Mouse (Mus musculus) 3134 (cell line): Measurements from ENCODE around the gene Cacnb4.

ENCODE experiments used
- DNase-seq: peaks from one replicate; pipeline ENCODE4 v3.0.0-alpha.2; 2011; ENCODE audit warnings: low spot score; ENCODE audit not compliant: insufficient read length; ENCODE audit errors: extremely low read depth

Gene Cacnb4

GRCm38 (mm10) chr2:52676023-52676912, at the start of gene Cacnb4:
TSS of gene Cacnb4 (minus strand) at chr2:52676831.
- DNase-seq = no peak

- no peak for DNase-seq
Observed at GRCm38 (mm10) chr2:52720231-52721025, 43.8 kb upstream of the Cacnb4 start.

- no peak for DNase-seq
Observed at GRCm38 (mm10) chr2:52717076-52717475, 40.4 kb upstream of the Cacnb4 start.

DNA sequence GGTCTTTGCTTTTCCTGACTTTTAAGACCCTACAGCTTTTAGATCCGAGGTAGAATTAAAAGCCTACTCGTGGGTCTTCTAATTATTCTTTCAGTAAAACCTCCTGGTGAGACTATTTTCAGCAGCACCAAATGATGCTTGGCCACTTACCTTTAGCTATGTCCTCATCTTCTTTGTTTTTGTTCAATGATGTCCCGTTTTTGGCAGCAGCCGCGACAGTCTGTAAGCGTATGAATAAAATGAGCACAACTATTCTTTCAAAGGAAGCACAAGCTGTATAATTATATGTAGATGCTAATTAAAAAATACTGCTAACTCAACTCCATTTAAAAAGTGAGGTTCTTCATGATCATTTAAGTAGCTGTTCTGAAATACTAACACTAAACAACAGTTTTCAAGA, 38.9 kb upstream of the Cacnb4 start:
- no peak for DNase-seq

DNA sequence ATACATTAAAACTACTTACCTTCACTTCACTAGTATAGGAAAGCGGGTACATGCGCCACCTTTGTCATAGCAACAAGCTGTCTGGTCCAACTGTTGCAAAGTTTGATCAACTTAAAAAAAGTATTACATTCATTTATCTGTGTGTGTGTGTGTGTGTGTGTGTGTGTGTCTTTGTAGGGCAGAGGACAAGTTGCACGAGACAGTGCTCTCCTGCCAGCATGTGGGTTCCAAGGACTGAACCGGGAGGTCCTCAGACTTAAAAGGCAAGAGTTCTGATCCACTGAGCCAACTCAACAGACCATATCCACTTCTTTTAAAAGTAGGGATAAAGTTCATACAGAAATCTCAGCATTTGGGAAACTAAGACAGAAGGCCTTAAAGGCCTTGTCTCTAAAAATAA, 37.5 kb upstream of the Cacnb4 start:
- DNase-seq = no peak

DNA sequence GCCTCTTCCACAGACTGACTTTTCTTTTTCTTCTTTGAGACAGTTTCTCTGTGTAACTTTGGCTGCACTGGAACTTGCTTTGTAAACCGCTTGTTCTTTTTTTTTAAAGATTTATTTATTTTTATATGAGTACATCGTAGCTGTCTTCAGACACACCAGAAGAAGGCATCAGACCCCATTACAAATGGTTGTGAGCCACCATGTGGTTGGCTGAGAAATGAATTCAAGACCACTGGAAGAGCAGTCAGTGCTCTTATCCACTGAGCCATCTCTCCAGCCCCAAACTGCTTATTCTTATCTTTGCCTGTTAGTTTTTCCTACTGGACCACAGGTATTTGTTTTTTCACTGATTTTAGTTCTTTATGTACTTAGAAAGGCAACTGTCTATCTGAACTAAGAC, 34.2 kb upstream of the Cacnb4 start:
- no peak for DNase-seq

GRCm38 (mm10) chr2:52709417-52709816, 32.8 kb upstream of the Cacnb4 start:
- DNase-seq = no peak

DNA sequence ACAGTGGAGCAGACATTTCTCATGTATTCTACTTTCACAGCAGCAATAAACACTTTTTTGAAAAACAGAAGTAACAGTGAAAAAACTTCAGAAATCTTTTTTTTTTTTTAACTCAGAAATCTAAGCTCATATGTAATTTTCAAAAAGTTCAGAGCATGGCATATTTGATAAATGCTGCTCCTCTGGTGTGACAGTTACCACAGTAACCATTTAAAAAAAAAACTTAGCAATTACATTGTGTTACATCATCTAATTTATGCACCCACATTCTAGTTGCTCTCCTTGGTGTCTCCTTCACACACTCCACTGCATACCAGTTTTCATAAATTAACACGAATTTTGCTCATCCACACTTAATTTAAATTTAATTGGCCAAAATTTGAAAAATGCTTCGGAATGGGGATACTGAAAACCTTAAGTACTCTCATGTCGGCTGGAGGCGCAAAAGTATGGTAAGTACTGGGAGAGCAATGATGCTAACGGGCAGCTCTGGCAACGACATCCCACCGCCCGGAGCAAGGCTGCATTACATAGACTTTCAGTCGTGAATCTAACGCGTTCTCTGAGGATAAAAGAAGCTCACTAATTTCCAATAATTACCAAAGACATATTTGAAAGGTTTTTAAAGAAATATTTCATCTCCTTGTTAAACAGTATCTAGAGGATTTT, 24.9 kb upstream of the Cacnb4 start:
- no peak for DNase-seq

DNA sequence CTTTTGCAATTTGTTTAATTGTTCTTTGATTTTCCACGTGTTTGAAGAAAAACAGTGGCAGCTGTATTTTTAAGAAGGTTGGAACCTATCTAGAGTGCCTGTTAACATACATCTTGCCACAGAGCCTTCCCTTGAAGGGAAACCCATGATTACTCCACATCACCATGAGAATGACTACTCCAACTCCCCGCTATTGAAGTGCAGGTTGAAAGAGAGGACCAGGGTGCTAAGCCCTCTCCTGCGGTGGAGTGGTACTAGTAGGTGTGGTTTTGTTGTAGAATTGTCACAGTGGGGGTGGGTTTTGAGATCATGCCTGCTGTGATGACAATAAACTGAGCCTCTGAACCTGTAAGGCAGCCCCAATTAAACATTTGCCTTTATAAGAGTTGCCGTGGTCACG, 23.7 kb upstream of the Cacnb4 start:
- no peak for DNase-seq

DNA sequence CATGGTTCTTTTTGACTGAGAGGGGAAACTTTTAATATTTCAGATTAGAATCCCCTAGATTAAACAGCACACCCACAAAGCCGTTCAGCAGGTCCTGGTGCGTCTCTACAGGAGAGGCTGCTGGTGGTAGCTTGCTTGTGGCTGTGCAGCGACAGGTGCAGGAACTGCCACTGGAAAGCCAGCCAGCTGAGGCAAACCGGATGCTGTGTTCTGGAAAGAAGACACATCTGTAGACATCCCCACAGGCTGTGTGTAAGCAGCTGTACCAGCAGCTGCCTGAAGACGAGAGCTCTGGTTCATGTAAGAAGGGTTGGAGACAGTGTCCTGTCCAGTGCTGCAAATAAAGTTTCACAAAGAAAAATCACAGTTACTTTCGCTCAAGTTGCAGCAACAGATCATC, 18.0 kb upstream of the Cacnb4 start:
- no peak for DNase-seq

- DNase-seq = no peak
Observed at GRCm38 (mm10) chr2:52691745-52692144, 15.1 kb upstream of the Cacnb4 start.

DNA sequence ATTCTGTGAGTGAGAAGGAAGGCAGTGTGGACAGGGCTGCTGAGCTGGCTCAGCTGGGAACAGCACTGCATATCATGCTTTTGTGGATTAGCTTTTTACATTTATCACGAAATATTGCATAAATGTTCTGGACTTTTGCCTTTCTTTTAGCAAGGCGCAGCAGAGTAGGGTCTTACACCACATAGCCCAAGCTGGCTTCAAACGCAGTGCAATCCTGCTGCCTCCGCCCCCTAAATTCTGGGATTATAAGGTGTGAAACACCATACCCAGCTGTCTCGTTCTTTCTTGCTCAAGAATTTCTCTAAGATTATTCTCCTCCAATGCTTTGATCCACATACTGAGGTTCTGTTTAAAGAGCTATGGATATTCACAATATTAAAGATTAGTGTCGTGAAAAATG, 10.0 kb upstream of the Cacnb4 start:
- no peak for DNase-seq

DNA sequence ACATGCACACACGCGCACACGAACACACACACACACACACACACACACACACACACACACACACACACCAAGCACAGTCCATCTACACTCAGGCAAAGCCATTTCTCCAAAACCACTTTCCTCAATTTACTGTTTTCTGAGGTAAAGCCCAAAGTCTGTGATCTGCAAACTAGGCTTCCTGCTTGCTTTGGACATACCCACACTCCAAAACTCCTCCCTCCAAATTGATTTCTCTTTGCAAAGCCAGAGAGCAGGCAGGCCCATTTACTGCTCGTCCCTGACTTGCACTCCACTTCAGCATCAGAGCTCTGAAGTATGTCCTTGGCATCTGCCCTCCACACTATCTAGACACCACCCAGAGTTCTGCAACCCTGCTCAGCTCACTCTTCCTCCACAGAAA, 958 bp upstream of the Cacnb4 start:
- no peak for DNase-seq

DNA sequence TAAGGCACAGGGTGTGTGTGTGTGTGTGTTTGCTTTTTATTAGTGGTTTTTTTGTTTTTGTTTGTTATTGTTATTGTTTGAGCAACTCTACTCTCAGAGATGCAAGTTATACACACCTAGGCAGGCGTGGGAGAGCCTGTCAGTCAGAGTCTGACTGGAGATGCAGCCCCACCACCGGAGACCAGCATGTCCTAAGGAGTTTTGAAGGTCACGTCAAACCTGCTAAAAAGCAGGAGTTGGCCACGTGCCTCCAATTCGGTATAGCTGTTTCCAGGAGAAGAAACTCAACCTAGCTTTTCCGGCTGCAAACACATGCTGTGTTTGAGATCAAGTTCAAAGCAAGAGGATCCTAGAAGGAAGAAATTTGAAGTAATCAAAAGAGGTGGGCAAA, 277 bp upstream of the Cacnb4 start:
- DNase-seq = no peak

DNA sequence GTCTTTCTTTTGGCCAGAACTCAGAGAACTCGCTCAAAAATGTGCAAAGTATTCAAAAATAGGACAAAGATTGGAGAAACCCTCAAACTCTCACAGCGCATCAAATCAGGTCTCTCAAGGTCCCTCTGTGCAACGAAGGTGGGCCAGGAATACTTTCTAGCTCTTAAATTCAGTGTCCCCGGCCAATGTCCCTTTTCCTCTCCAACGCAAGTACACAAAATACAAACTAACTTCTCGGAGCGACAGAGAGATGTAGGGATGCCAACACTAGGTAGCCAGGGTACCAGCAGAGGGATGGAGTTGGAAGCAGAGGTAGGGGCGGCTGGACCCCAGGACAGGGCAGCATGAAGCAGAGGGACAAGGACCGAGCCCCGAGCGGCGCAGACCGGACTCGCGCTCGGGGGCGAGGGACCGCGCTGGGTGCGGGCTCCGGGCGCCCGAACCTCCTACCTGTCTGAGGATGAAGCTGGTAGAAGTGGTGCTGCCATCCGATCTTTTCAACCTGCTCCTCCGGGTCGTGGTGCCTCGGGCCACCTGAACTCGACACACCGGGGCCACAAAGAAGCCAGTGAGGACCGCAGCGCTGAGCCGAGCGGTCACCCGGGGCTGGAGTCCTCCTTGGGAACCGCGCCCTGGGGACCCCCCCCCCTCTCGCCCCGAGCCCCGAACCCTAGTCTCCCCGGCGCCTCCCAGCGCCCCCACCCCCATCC, 1.2 kb downstream of the Cacnb4 start:
- DNase-seq = no peak

DNA sequence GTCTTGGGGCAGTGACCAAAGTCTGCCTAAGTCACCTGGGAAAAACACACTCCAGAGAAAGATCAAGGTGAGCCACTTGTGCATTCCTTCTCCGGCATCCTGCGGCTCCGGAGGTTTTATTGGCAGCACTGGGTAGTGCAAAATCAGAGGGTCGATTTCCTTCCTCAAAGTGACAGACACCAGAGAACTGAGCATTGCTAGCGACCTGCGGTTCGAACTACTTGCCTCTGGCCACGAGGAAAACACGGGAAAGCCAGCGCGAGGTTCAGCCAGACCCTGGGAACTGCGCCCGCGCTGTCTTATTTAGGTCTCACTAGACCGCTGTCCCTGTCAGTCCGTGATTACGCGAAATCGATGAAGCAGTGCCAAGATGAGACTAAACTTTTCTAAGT, 1.7 kb downstream of the Cacnb4 start:
- DNase-seq = no peak

DNA sequence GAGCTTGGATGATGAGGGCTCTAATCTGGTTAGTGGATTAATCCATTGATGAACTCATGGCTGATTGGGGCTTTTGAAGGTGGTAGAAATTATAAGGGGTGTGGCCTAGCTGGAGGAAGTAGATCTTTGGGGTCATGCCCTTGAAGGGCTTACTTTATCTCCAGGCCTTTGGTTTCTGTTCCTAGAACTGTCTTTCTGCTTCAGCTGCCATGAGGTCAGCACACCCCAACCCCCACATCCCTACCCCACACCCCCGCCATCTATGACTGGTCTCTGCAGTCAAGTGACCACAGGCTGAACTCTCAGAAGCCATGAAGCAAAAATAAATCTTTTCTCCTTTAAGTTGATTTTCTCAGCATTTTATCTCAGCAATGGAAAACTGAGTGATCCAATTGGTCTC, 3.5 kb downstream of the Cacnb4 start:
- no peak for DNase-seq

- no peak for DNase-seq
Observed at GRCm38 (mm10) chr2:52670733-52671132, 5.9 kb downstream of the Cacnb4 start.

- DNase-seq = no peak
Observed at GRCm38 (mm10) chr2:52668480-52668879, 8.2 kb downstream of the Cacnb4 start.

DNA sequence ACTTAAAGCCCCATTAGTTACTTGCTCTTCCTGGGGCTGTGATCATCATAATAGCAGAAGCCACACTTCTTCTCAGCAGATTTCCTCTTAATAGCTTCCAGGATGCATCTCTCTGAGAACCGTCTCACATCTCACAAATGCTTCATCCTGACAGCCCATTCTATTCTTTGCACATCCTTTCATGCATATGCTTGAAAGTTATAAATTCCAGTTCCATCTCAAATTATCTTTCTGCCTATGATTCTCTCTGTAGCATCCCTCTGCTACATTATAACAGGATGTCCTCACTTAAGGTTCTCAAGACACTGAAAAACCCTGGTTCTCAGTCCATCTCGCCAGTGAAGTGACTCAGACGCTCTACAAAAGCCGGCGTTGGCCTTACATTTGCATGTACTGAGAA, 19.9 kb downstream of the Cacnb4 start:
- DNase-seq = no peak

- DNase-seq = no peak
Observed at GRCm38 (mm10) chr2:52654541-52654940, 22.1 kb downstream of the Cacnb4 start.
